In the genomic region with DNA sequence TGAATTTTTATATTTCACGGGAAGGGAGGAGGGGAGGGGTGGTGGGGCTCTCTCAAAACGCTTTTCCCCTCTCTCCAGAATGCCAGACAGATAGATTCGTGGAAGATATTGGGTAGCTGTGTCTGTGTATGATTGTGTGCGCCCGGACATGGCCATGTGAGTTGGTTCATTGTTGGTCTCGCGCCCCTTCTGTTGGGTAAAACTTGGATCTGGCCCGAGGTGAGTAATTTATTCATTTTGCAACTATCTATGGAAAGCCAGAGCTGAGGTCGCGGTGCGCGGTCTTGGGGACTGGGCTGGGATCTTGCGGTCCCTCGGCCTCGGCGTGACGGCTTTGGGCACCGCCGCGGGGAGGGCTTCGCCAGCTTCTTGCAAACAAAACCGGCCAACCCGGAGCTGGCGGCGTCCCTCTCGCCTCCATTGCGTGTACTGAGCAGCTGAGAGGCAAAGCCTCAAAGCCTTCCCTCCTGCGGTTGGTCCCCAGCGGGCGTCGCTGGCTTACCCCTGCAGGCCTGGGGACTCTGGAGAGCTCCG, we compare ENCODE assay signal across 9 mouse cellular contexts. TPM values are rescaled to one million over a fixed set of nuclear protein-coding genes. Genes with fewer than 3 reads are reported as not detected.
DNase-seq lines count a peak whose midpoint lies in the region; ATAC-seq and TF ChIP-seq lines count a peak whose summit lies in the region.
"Had no signal": no experiment of that assay in that cellular context is flagged by ENCODE, and none has a peak within 500 bp of the region (broad histone marks: within the 10 kb centered on the region; RNA-seq: fewer than 3 reads in every experiment).

No protein-coding gene starts in this region.

- H3K9me3 ChIP-seq in kidney, embryonic 15.5 days (replicated peaks): no peaks in the 10 kb centered on the region
- peaks cover 4% of the 10 kb centered on the region for H3K9me3 ChIP-seq in hindbrain, embryonic 10.5 days
- no peaks in the 10 kb centered on the region for H3K9me3 ChIP-seq in midbrain, embryonic 15.5 days

- TF ChIP-seq POLR2A in cortical plate, adult 2 months (IDR thresholded peaks at IDR 0.05; ENCODE audit: extremely low read depth, insufficient read depth, low read length): no peak

- H3K27ac ChIP-seq in kidney, embryonic 15.5 days: no peak overlapping the region
- H3K27ac ChIP-seq in cortical plate, adult 2 months (ENCODE audit: insufficient read depth, low read length): no peak overlapping the region
- no peak overlapping the region for H3K27ac ChIP-seq in hindbrain, embryonic 10.5 days
- H3K27ac ChIP-seq in midbrain, embryonic 15.5 days: 0 out of 2 replicates have a peak overlapping the region, but pooled peaks have one; percentile 6
- H3K27ac ChIP-seq: macrophage had no signal

- H3K27me3 ChIP-seq in kidney, embryonic 15.5 days: peaks cover 100% of the 10 kb centered on the region
- H3K27me3 ChIP-seq in hindbrain, embryonic 10.5 days (ENCODE audit: insufficient read depth, poor library complexity, severe bottlenecking): peaks cover 100% of the 10 kb centered on the region
- H3K27me3 ChIP-seq in midbrain, embryonic 15.5 days (replicated peaks): peaks cover 58% of the 10 kb centered on the region

- H3K4me3 ChIP-seq in kidney, embryonic 15.5 days (replicated peaks): peak overlapping the region; percentile 25
- peak overlapping the region; percentile 47 for H3K4me3 ChIP-seq in cortical plate, adult 2 months (ENCODE audit: insufficient read depth, low read length)
- peak overlapping the region; percentile 39 for H3K4me3 ChIP-seq in hindbrain, embryonic 10.5 days
- H3K4me3 ChIP-seq in midbrain, embryonic 15.5 days: peak overlapping the region; percentile 36

- 2% methylated on average over 32 of the region's 32 CpGs for WGBS in kidney, embryonic 15.5 days
- under 1% methylated on average over 32 of the region's 32 CpGs for WGBS in hindbrain, embryonic 10.5 days
- WGBS in midbrain, embryonic 15.5 days: under 1% methylated on average over 32 of the region's 32 CpGs

- H3K9ac ChIP-seq in kidney, embryonic 15.5 days: no peak overlapping the region
- peak overlapping the region; percentile 29 for H3K9ac ChIP-seq in midbrain, embryonic 15.5 days

- H3K4me1 ChIP-seq in kidney, embryonic 15.5 days: peaks cover 49% of the 10 kb centered on the region
- no peaks in the 10 kb centered on the region for H3K4me1 ChIP-seq in cortical plate, adult 2 months (ENCODE audit: control insufficient read depth, insufficient read depth, low read length)
- peaks cover 53% of the 10 kb centered on the region for H3K4me1 ChIP-seq in hindbrain, embryonic 10.5 days (replicated peaks)
- H3K4me1 ChIP-seq in midbrain, embryonic 15.5 days: peaks cover 46% of the 10 kb centered on the region

- H3K36me3 ChIP-seq in kidney, embryonic 15.5 days: no peaks in the 10 kb centered on the region
- H3K36me3 ChIP-seq in hindbrain, embryonic 10.5 days: no peaks in the 10 kb centered on the region
- no peaks in the 10 kb centered on the region for H3K36me3 ChIP-seq in midbrain, embryonic 15.5 days (replicated peaks)

- no peak for ATAC-seq in kidney, embryonic 15.5 days (replicated peaks; ENCODE audit: low FRiP score)
- peak; percentile 24; the same call in 1 of the 2 replicates for ATAC-seq in midbrain, embryonic 15.5 days (replicated peaks)
- ATAC-seq in erythroblast, adult 5-6 weeks (replicated peaks; ENCODE audit: low FRiP score, poor library complexity, severe bottlenecking): no peak

- no peak for DNase-seq in kidney, adult 8-10 months
- DNase-seq in hindbrain, embryonic 10.5 days (ENCODE audit: low spot score): no peak
- no peak for DNase-seq in spleen, adult 18-20 months
- DNase-seq in ovary, postnatal 36 days (ENCODE audit: low spot score): no peak

- peak overlapping the region; percentile 50 for H3K4me2 ChIP-seq in kidney, embryonic 15.5 days
- H3K4me2 ChIP-seq in midbrain, embryonic 15.5 days: peak overlapping the region; percentile 57

- TF ChIP-seq CTCF in cortical plate, adult 2 months (IDR thresholded peaks at IDR 0.05; ENCODE audit: extremely low read depth, insufficient read depth, low read length): no peak

RNA-seq across cellular contexts. Expression of a gene that starts 0.3 kb away (rescaled TPM):
- 14.5 and 14.9 TPM in 2 replicates for polyA plus RNA-seq in kidney, embryonic 15.5 days (2015; fragmentation: Nextera tagmentation; extraction: Ambion mirVana)
- 45.4 TPM in 2 replicates for polyA plus RNA-seq in cortical plate, adult 2 months (2012; rRNA removed)
- 15.3 and 16.1 TPM in 2 replicates for polyA plus RNA-seq in hindbrain, embryonic 10.5 days (2016; fragmentation: Nextera tagmentation; extraction: Ambion mirVana)
- polyA plus RNA-seq in midbrain, embryonic 15.5 days (2015; fragmentation: Nextera tagmentation; extraction: Ambion mirVana): 37.2 and 39.7 TPM in 2 replicates
- total RNA-seq in erythroblast, adult 5-6 weeks (2015; ENCODE audit: low replicate concordance): 14.6 and 24.2 TPM in 2 replicates
- total RNA-seq in erythroblast, adult 5-6 weeks (2017; ENCODE audit: low replicate concordance): 14.7 and 18.0 TPM in 2 replicates

RNA-seq across cellular contexts. Expression of a gene that starts 0.5 kb away (rescaled TPM):
- 0.17 TPM in 1 of 2 replicates, not detected in the other for polyA plus RNA-seq in kidney, embryonic 15.5 days (2015; fragmentation: Nextera tagmentation; extraction: Ambion mirVana)
- polyA plus RNA-seq in cortical plate, adult 2 months (2012; rRNA removed): 15.2 and 18.6 TPM in 2 replicates
- 1.2 and 3.0 TPM in 2 replicates for polyA plus RNA-seq in hindbrain, embryonic 10.5 days (2016; fragmentation: Nextera tagmentation; extraction: Ambion mirVana)
- polyA plus RNA-seq in midbrain, embryonic 15.5 days (2015; fragmentation: Nextera tagmentation; extraction: Ambion mirVana): 5.3 and 6.5 TPM in 2 replicates
- not detected in 2 replicates for total RNA-seq in erythroblast, adult 5-6 weeks (2015; ENCODE audit: low replicate concordance)
- total RNA-seq in erythroblast, adult 5-6 weeks (2017; ENCODE audit: low replicate concordance): not detected in 2 replicates
- polyA plus RNA-seq: macrophage had no signal
